Mouse (Mus musculus) kidney, embryonic 14.5 days (tissue): ENCODE measurements around the gene Uxs1. TPM values are rescaled to one million over a fixed set of nuclear protein-coding genes. Genes with fewer than 3 reads are reported as not detected.

Experiments used
- ATAC-seq: fragments of 200-750 bp; cut with Nextera tagmentation; 2 replicates; pipeline ENCODE4 v1.8.0; 2017; ENCODE audit warnings: moderate number of reproducible peaks, mild to moderate bottlenecking, moderate TSS enrichment, moderate library complexity; ENCODE audit not compliant: low FRiP score, low TSS enrichment
- H3K27ac ChIP-seq: fragments of 300-500 bp; sonication (generic); 2 replicates; pipeline ENCODE4 v1.5.1; 2014; ENCODE audit warnings: low read depth, mild to moderate bottlenecking, low read length, moderate library complexity, mixed read lengths
- H3K27me3 ChIP-seq: fragments of 300-500 bp; sonication (generic); 2 replicates; pipeline ENCODE4 v1.6.1; 2014; ENCODE audit warnings: mild to moderate bottlenecking, low read length; ENCODE audit not compliant: control insufficient read depth, insufficient read depth
- H3K36me3 ChIP-seq: fragments of 300-500 bp; sonication (generic); 2 replicates; pipeline ENCODE4 v1.6.1; 2014; ENCODE audit warnings: low read length, mixed read lengths; ENCODE audit not compliant: control insufficient read depth, insufficient read depth
- H3K4me1 ChIP-seq: fragments of 300-500 bp; sonication (generic); 2 replicates; pipeline ENCODE4 v1.6.1; 2014; ENCODE audit warnings: low read length, mixed read lengths; ENCODE audit not compliant: control insufficient read depth, insufficient read depth
- H3K4me2 ChIP-seq: fragments of 300-500 bp; sonication (generic); replicated peaks from 2 replicates; pipeline ENCODE4 v1.6.1; 2014; ENCODE audit warnings: low read depth, mild to moderate bottlenecking, low read length
- H3K4me3 ChIP-seq: fragments of 300-500 bp; sonication (generic); 2 replicates; pipeline ENCODE4 v1.5.1; 2014; ENCODE audit warnings: mild to moderate bottlenecking, low read length
- H3K9ac ChIP-seq: fragments of 300-500 bp; sonication (generic); 2 replicates; pipeline ENCODE4 v1.6.1; 2014; ENCODE audit warnings: low read depth, mild to moderate bottlenecking, low read length, moderate library complexity
- H3K9me3 ChIP-seq: fragments of 300-500 bp; sonication (generic); 2 replicates; pipeline ENCODE4 v1.6.1; 2016; ENCODE audit warnings: low read length; ENCODE audit not compliant: control insufficient read depth
- whole genome bisulfite sequencing: fragments of 180-500 bp; shearing (Covaris S2); extraction: QIAGEN DNeasy Blood & Tissue Kit; methylation state at CpG from one replicate; pipeline ENCODE4 v1.1.7; 2014; 5-methylcytosine and 5-hydroxymethylcytosine counted together
- polyA plus RNA-seq: library from polyadenylated mRNA; unstranded; fragments of >200 nt; fragmentation: Nextera tagmentation; extraction: Ambion mirVana; gene quantifications from 2 replicates; pipeline ENCODE4 v1.2.1, GENCODE M21; 2014

The Uxs1 gene
- 20.4 and 25.0 TPM in 2 replicates for polyA plus RNA-seq

DNA sequence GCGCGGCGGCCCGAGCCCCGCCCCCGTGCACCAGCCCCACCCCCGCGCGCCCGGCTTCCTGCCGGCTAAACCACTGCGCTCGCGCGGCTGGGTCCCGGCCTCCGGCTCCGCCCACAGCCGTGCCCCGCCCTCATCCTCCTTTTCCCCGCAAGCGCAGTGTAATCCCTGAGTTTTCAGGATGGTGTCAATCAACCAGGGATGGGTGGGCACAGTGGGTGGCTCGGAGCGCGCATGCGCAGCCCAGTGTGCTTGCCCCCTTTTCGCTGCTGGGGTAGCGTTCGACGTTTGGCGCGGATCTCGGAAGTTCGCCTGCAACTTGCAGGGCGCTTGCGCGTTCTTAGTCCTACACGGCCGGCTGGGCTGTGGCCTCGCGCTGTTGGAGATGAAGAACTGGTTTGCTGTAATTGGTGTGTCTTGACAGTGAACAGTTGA is at the start of gene Uxs1:
Uxs1 (minus strand) TSS at position 38 of the 432 bp plus-strand sequence.
- H3K4me3 ChIP-seq = peak within 1 kb of the TSS; percentile 90
- peak within 1 kb of the TSS; percentile 89 for H3K9ac ChIP-seq
- H3K36me3 ChIP-seq = no peaks in the 10 kb centered on the region
- H3K9me3 ChIP-seq = no peaks in the 10 kb centered on the region
- peak; percentile 98 for ATAC-seq
- WGBS = under 1% methylated on average over 34 of the region's 41 CpGs
- peak within 1 kb of the TSS; percentile 95 for H3K4me2 ChIP-seq
- no peaks in the 10 kb centered on the region for H3K27me3 ChIP-seq
- peaks cover 12% of the 10 kb centered on the region; the same call in 1 of the 2 replicates for H3K4me1 ChIP-seq
- H3K27ac ChIP-seq = peak within 1 kb of the TSS; percentile 91

DNA sequence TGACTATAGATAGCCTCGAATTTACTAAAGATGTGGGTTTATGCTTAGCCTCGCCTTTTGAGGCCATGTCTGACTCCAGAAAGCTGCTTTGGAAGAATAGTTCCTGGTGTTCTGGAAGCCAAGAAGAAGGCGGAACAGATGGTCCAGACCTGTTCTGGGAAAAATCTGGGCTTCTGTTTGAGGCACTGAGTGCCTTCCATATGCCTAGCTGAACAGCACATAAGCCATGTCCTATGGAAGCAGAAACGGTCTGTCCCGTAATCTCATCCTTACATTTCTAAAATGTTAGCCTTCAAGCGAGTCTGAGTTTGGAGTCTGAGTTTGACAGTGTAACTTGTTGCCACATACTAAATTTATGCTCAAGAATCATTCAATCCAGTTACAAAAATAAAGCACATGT is 49.6 kb upstream of the Uxs1 start:
- 87% methylated on average over 6 of the region's 6 CpGs for WGBS
- Histone ChIP-seq H3K27ac (no peak overlapping the region), H3K9me3 (no peaks in the 10 kb centered on the region), H3K4me1 (no peaks in the 10 kb centered on the region), H3K4me3 (no peak overlapping the region), H3K27me3 (no peaks in the 10 kb centered on the region), H3K4me2 (no peak overlapping the region), H3K9ac (no peak overlapping the region), H3K36me3 (no peaks in the 10 kb centered on the region)
- ATAC-seq = no peak

DNA sequence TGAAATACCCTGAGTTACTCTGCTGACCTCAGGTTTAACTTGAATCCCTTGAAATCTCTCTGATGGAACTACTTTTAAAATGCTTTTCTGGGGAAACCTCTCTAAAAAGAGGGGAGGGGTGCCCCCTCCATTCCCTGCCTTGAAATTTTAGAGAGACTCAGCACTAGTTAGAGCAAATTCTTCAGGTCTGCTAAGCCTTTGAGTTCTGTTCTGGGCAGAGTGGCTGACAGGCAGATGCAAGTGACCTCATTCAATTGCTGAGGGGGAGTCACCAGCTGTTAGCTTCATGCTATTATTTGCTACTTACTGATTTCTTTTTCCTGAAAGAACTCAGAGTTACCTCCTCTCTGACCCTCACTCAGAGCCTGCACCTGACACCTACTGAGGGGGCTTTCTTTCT is 43.5 kb upstream of the Uxs1 start:
- H3K27ac ChIP-seq = no peak overlapping the region
- H3K4me3 ChIP-seq = no peak overlapping the region
- H3K27me3 ChIP-seq = no peaks in the 10 kb centered on the region
- H3K9me3 ChIP-seq = no peaks in the 10 kb centered on the region
- no peaks in the 10 kb centered on the region for H3K36me3 ChIP-seq
- H3K4me2 ChIP-seq = no peak overlapping the region
- no peak for ATAC-seq
- no peaks in the 10 kb centered on the region for H3K4me1 ChIP-seq
- H3K9ac ChIP-seq = no peak overlapping the region

DNA sequence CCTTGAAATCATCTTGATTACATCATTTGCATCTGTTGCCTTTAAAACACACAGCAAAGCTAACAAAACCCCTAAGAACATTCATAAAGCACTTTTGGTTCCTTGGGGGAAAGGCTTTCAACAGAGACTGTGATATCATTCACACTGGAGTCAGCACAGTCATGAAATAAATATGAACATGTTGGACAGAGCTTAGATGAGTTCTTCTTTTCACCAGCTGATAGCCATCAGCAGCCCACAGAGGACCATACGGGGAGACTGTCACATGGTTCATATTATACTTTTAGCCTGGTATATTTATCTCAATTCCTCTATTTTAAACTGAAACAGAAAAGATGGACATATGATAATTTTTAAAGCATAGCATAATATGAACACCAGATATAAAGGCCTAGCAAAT is 40.9 kb upstream of the Uxs1 start:
- Histone ChIP-seq H3K4me1 (no peaks in the 10 kb centered on the region), H3K36me3 (no peaks in the 10 kb centered on the region), H3K27me3 (no peaks in the 10 kb centered on the region), H3K9me3 (no peaks in the 10 kb centered on the region), H3K27ac (no peak overlapping the region), H3K4me2 (no peak overlapping the region), H3K4me3 (no peak overlapping the region), H3K9ac (no peak overlapping the region)
- no peak for ATAC-seq
- 47% methylated on average over 1 of the region's 1 CpGs for WGBS

DNA sequence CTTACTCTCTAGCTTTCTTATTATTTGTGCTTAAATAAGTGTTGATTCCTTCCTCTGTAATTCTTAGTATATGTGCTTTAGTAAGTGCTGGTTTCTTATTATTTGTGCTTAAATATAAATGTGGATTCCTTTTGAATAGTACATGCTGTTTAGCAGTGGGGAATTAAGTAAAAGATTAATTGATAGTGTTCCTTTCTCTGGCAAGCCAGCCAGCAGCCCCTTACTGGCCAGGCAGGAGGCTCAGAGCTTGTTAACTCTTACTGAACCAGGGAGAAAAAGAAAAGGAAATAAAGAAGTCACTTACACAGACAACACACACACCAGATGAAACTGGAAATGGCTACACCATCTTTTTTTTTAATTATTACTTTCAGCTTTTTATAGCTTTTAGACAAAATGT is 37.2 kb upstream of the Uxs1 start:
- no peak overlapping the region for H3K4me3 ChIP-seq

DNA sequence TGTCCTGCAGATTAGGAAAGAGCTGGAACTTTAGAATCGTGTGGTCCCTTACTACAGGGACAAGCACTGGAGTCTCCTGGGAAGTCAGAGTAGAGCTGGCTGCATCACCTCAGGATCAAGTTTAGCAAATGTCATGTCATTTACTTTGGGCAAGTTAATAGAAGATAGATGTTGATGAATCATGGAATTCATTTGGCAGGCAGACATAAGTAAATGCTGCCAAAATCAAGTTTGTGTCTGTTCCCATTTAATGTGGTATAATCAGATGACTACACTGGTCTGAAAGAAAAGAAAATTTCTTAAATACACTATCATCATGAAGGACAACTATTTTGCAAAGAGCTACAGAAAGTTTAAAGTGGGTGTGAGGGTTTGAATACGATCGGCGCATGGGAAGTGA is 35.0 kb upstream of the Uxs1 start:
- Histone ChIP-seq H3K4me3 (no peak overlapping the region), H3K36me3 (no peaks in the 10 kb centered on the region), H3K9me3 (no peaks in the 10 kb centered on the region), H3K4me2 (no peak overlapping the region), H3K27me3 (no peaks in the 10 kb centered on the region), H3K9ac (no peak overlapping the region), H3K4me1 (no peaks in the 10 kb centered on the region), H3K27ac (no peak overlapping the region)
- ATAC-seq = no peak
- 95% methylated on average over 4 of the region's 4 CpGs for WGBS

More for the DNA sequence above, 37.2 kb upstream of the Uxs1 start:
- Histone ChIP-seq H3K27me3 (no peaks in the 10 kb centered on the region), H3K9ac (no peak overlapping the region), H3K4me1 (no peaks in the 10 kb centered on the region), H3K27ac (no peak overlapping the region), H3K36me3 (no peaks in the 10 kb centered on the region), H3K9me3 (no peaks in the 10 kb centered on the region), H3K4me2 (no peak overlapping the region)
- ATAC-seq = no peak

DNA sequence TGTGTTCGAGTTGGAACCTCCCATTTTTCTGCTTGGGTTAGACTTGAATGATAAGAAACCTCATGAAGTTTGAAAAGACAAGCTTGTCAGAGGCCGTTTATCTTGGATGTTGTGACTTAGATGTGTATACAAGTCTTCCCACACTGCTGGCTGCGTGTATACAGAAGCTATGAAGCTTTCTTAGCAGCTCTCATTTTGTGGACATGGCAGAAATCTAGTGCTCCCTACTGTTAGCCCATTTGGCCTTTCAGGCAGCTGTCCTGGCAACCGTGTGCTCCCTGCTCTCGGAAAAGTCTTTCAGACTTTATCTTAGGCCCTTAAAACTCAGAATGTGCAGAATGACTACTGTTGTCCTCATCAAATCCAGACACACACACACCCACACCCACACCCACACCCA is 31.4 kb upstream of the Uxs1 start:
- H3K4me1 ChIP-seq = no peaks in the 10 kb centered on the region
- H3K9ac ChIP-seq = no peak overlapping the region
- WGBS = 66% methylated on average over 5 of the region's 5 CpGs
- H3K4me3 ChIP-seq = no peak overlapping the region
- H3K36me3 ChIP-seq = no peaks in the 10 kb centered on the region
- H3K27ac ChIP-seq = no peak overlapping the region
- ATAC-seq = no peak
- H3K9me3 ChIP-seq = no peaks in the 10 kb centered on the region
- H3K4me2 ChIP-seq = no peak overlapping the region
- H3K27me3 ChIP-seq = no peaks in the 10 kb centered on the region

DNA sequence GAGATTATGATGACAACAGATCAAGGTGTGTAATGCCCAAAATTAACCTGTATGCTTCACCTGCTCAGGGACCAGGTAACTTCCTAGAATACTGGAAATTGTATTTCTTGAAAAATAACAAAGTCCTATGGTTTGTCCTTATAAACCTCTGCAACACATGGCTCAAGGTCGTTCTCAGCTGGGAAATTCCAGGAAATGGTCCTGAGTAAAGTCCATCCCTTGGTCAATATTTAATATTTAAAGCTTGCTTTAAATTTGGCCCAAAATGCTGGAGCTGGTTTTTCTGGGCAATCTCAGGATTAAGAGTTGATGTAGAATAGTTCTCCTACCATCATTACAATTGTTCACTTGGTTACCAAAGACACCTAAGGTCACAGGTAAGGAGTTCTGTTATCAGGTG is 30.1 kb upstream of the Uxs1 start:
- Histone ChIP-seq H3K27me3 (no peaks in the 10 kb centered on the region), H3K9ac (no peak overlapping the region), H3K36me3 (no peaks in the 10 kb centered on the region), H3K9me3 (no peaks in the 10 kb centered on the region), H3K4me3 (no peak overlapping the region), H3K27ac (no peak overlapping the region), H3K4me2 (no peak overlapping the region), H3K4me1 (no peaks in the 10 kb centered on the region)
- WGBS = 72% methylated on average over 1 of the region's 1 CpGs
- ATAC-seq = no peak

DNA sequence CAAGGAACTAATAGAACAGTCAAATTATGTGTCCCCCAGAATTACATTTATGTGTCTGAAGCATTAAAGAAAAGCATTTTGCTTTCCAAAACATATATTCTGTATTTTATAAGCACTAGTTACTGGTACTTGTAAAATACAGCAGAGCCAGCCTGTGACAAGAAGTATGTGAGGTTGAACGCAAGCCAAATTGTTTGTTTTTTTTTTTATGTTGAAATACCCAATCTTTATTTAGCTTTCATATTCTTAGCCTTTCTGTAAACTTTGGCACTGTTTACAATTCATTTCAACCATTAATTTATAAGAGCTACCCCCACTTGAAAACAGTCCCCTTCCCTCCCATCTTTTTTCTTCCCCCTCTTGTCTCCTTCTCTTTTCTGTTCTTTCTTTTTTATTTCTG is 28.0 kb upstream of the Uxs1 start:
- no peak for ATAC-seq
- no peak overlapping the region for H3K4me3 ChIP-seq
- H3K27me3 ChIP-seq = no peaks in the 10 kb centered on the region
- no peak overlapping the region for H3K27ac ChIP-seq
- H3K36me3 ChIP-seq = no peaks in the 10 kb centered on the region
- H3K4me2 ChIP-seq = no peak overlapping the region
- H3K9me3 ChIP-seq = no peaks in the 10 kb centered on the region
- no peaks in the 10 kb centered on the region for H3K4me1 ChIP-seq
- no peak overlapping the region for H3K9ac ChIP-seq
- 85% methylated on average over 1 of the region's 1 CpGs for WGBS

DNA sequence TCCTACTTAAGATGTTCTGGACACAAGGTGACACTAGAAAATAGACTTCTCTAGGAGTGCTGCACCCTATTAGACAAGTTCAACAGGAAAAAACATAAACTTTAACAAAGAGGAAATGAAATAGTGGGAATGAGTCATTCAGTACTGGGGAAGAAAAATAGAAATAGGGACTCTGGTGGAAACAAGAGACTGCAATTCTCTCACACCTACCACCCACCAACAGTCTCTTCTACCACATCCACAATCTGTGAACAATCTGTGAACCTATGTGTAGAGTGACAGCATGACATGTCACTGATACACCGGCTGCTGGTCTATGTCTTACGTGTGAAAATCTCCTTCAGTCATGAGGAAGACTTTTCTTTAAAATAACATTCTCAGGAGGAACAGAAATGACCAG is 15.8 kb upstream of the Uxs1 start:
- no peak overlapping the region for H3K4me3 ChIP-seq
- WGBS = 90% methylated on average over 2 of the region's 2 CpGs
- H3K36me3 ChIP-seq = no peaks in the 10 kb centered on the region
- H3K27ac ChIP-seq = no peak overlapping the region
- no peaks in the 10 kb centered on the region for H3K4me1 ChIP-seq
- no peak overlapping the region for H3K4me2 ChIP-seq
- H3K9me3 ChIP-seq = no peaks in the 10 kb centered on the region
- no peaks in the 10 kb centered on the region for H3K27me3 ChIP-seq
- ATAC-seq = no peak
- no peak overlapping the region for H3K9ac ChIP-seq
